Mouse (Mus musculus): ENCODE results near the gene Gldc.

Gldc gene

DNA sequence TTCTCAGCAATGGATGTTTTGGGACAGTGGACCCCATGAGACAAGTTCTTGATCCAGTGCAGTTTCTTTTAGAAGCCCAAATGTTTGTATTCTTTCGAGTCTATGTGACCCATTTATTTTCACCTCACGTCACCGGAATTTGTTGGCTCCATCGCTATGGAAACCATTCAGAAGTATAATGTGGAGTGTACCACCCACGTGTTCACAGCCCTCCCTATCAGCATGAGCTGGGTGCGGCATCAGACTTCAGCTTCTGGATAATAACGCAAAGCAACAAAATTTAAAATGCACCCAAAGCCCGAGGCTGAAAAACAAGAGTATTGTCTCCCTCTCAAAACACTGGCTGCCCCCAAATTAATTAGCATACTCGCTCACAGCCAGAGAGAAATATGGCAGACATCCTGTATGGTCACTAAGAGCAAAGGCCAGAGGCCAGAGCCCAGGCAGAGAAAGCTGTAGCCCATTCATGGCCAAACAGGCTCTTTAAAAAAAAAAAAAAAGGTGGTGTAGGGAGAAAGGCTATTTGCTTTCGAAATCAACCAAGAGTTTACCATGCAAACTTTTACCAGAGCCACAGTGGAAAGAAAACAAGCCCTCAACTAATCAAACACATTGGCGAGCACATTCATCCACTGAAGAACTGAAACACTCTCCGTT is 18.1 kb downstream of the Gldc start:
- no peak for DNase-seq

DNA sequence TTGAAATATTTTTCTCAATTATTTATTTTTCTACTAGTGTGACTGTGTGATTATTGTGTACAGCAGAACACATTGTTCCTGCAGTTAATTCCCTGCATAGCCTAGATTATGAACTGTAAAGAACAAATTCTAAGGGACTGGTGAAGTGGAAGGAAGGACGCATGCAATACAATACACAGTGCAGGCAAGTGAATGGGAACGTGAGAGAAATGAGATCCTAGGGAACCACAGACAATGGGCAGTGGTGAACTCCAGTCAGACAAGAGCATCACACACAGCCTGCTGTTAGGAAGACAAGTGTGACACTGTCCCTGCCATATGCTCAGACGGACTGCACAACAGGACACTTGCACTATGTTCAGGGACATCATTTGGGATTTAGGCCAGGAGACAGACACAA is 21.5 kb downstream of the Gldc start:
- peak in 1 of 2 experiments; percentile 36 for DNase-seq

DNA sequence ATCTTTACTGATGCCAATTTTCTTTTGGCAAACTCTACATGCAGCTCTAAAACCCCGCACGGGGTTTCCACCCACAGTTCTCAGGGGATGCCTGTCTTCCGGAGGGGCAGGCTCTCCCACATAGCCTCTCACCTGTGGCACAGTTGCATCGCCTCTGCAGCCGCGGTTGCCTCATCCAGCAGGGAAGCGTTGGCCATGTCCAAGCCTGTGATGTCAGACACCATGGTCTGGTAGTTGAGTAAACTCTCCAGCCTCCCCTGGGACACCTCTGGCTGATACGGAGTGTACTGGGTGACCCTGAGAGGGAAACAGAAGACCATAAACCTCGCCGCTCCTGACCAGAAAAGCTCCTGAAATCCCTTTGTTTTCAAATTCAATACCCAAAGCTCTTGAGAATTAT is 23.9 kb downstream of the Gldc start:
- no peak for DNase-seq

DNA sequence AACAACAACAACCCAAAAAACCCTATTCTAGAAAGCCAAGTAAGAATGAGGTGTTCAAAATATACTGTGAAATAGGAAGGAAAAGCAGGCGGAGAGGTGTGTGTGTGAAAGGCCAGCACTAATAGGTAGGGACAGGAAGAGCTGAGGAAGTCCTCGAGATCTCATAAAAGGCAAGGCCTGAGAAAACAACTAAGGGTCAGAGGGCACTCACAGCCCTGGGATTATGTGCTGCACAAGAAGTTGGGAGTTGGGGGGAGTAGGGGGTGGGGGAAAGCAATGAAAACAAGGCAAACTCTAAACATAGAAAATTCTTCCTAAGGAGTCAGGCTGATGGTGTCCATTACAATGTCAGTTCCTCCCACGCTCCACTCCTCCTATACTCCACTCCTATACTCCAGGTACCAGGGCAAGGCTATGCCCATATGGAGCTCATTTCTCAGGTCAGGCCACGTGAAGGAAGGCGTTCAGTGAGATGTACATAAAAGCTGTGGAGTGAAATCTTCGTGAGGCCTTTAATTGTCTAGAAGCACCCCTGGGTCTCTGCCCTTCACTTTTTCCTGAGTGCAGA is 25.9 kb downstream of the Gldc start:
- no peak for DNase-seq

DNA sequence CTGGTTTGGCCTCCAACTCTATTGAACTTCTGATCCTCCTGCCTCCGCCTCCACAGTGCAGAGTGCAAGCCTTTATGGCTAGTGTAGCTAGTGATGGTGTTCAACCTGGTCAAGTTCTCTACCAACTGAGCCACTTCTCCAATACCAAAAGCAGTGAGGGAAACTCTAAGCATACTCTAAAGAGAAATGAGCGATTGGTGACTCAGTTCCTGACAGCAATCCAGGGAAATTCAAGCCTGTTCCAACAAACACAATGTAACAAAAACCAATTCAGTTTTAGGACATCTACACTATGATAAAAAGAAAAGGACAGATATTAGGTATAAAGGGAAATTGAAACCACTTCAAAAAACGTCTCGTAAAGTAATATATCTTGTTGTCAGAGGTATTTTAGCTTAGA is 27.9 kb downstream of the Gldc start:
- no peak for DNase-seq

DNA sequence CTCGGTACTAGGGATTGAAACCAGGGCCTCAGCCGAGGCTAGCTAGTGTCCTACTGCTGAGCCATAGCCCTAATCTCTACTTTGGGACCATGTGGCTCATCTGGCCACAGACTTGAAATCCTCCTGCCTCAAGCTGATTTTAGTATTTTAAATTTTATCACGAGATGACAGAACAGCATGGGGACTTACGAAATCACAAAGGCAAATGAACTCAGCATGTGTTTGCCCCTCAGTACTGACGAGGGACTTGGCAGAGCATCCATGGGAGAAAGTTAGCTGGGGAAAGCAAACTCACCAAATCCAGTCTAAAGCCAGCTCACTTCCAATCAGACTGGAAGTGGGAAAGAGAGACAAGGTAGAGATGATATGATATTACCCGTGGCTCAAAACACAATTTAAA is 28.5 kb downstream of the Gldc start:
- DNase-seq: no peak

DNA sequence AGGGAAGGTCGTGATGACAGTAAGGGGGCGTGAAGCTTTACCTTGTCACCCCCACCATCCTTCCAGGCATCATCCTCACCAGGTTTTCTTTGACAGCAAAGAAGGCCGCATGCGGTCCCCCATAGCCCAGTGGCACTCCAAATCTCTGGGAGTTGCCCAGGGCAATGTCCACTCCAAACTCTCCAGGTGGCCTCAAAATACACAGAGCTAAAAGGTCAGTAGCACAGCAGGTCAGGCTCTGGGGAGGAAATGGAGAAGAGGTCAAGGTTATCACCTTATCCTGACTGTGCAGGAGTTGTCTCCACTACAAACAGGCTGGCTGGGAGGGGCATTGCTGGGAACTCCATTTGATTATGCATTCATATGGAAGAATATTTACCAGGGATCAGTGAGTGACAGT is 30.1 kb downstream of the Gldc start:
- no peak for DNase-seq

DNA sequence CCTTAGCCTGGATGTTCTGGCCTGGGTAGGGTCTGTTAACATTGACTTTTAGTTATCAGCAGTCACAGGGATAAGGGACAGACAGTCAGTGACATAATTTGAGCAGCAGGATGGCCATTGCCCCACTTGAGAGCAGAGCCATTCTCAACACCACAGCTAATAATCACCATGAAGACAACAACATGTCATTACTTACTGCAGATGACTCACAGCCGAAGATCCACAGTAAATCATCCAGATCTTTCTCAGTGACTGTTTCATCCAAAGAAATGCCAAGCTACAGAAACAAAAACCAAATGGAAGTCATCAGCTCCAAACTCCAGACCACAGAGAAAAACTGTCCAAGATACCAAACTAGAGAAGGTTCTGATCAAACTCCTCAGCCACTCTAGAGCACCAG is 38.9 kb downstream of the Gldc start:
- DNase-seq: no peak

DNA sequence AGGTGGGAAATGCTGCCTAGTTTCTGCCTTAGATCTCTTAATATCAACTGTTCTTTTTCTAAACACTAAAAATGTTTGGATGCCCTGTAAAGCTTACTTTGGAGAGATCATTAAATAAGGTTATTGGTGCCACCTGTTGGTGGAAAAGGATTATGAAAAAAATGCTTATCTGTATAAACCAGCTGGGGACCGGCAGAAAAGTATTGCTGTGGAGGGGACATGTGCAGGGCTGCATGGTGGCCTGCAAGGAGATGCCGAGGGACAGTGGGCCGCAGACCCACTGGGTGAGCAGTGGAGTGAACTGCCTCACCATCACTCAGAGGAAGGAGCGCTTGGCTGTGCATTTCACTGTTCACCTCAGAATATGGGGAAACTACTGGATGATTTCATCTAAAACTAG is 47.1 kb downstream of the Gldc start:
- DNase-seq: no peak

DNA sequence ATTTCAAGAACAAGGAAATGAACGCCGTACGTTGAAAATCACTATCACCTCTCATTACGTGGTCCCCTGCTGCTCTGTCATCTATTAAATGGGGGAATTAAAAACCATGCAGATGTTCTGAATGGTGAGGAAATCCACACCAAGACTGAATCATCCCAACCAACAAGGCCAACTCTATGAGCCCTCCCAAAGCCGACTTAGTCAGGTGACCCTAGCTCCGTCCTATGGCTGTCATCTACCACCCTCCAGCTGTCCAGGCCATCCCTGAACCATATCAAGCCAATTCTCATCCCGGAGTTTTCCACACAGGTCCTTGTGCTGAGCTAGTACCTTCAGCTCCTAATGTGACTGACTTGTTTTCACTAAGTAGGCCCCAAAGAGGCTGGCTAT is 49.6 kb downstream of the Gldc start:
- no peak for DNase-seq

DNA sequence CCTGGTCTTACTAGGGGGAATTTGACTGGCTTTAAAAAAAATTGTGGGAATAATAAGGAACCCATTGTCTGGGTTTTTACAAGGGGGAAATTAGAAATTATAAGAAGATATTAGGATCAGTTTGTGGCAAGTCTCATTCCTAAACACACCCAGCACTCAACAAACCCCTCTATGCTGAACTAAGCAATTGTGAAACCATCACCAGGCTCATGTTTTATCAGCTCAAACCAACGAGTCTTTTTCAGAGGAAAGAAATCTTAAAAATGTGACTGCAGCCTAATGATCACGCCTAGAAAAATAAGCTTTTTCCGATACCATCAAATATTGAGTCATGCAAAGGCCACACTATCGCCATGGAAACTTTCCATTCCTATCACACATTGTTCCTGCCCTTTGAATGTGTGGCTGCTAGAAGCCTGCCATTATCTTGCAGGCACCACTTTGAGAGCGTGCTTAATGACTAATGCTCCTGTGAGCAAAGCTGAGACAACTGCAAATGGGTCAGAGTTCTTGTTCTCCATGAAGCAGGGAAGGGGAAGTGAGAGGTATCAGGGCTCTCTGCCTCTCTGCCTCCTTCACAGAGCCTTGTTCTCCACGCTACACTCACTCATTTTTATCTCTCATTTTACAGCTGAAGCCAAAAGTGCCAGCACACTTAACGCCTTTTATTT is 50.1 kb downstream of the Gldc start:
- no peak for DNase-seq

DNA sequence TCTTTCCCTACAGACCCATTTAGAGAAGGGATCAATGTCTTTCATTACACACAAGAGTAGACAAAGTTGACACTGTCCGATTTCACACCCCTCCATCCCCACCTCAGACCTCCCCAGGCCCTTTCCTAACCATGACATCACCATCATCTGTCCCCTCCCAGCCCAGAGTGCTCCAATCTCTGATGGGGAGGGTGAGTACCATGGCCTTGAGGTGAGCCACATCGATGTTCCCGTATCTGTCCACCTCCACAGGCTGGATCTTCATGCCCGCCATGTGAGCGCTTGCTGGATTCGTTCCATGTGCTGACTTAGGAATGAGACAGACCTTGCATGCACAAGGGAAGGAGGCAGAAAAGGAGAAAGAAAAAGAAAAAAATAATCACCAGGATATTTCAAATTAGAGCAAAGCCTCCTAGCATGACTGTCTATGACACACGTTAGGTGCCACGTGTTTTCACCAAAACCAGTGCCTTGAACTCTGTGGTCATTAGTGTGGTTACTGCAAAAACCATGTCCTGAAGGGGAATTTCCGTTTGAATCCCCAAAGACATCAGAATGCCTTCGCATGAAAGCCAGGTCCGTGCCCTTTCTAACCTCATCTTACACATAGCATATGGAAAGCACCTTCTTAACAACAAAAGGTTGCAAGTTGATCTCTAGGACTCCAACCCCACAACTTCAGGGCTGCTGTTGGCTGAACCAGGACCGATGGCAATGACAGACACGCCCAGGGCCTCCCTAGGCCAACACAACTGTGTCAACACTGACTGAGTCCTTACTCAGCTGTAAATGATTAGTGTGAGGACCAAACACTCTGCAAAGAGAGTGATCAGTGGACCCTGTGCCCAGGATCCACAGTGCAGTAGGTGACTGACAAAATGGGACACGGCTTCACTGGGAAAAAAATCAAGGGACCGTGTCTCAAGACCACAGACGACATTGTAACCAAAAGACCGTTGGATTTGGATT is 56.6 kb downstream of the Gldc start:
- DNase-seq: no peak

DNA sequence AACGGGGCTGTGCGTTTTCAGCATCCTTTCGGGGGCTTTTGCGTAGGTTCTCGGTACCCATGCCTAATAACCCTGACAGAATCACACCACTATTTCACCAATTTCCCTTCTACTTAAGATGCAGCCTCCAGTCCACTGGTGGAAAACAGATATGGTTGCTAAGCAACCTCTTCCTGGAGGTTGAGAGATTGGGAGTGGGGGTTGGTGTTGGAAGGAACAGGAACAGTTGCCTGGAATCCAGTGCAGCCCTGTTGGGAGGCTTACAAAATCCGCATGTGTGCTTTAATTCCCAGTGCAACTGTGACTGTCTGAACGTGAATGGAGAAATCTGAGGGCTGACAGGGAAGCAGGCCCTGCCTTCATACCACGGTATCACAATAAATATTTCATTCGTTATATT is 57.5 kb downstream of the Gldc start:
- no peak for DNase-seq

DNA sequence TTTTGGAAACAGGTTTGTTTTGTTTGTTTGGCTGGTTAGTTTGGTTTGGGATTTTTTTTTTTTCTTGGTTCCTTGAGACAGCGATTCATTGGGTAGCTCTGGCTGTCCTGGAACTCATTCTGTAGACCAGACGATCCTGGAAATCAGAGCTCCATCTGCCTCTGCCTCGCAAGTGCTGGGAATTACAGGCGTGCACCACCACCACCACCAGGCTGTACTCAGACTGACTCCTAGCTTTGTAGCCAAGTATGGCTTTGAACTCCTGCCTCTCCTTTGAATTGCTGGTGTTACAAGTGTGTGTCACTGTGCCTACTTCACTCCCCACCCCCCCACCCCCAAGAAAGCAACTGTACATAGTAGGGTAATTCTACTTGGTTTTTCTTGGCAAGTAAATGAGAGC is 58.0 kb downstream of the Gldc start:
- DNase-seq: no peak

DNA sequence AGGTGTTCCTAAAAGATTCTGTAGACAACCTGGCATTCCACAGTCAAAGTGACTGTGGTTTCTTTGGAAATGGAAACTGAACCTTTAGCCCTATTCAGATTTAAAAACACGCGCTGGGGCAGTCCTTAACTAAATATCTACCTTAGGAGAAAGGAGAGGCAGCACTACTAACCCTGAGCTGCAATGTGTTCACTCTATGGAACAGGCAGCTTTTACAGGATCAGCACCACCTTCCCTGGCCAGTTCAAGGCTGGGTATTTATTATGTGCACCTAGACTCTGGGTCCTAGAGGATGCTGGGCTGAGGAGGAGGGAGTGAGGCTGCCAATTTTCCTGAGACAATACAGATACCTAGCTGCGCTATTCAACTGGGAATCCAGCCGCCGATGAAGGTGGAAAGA is 59.6 kb downstream of the Gldc start:
- no peak for DNase-seq

DNA sequence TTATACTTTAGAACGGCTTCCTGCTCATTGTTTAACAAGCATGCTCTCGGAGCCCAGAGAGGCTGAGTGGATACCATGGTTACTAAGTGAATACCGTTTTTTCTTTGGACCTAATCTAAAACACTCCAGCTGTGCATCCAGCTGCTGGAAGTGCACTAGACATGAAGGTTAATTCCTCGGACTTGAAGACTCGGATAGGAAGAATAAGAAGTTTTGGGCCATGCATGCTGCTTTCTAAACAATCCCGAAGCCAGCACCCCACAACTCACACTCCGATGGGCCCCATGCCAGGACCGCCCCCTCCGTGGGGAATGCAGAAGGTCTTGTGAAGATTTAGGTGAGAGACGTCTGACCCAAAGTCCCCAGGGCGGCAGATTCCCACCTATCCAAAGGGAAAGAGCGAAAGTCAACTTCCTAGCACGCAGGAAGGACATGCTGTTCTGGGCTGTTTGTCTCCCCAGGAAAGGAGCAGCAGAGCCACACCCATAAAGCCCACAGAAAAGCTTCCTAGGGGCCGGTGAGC is 60.2 kb downstream of the Gldc start:
- peak in 1 of 2 experiments; percentile 26 for DNase-seq

DNA sequence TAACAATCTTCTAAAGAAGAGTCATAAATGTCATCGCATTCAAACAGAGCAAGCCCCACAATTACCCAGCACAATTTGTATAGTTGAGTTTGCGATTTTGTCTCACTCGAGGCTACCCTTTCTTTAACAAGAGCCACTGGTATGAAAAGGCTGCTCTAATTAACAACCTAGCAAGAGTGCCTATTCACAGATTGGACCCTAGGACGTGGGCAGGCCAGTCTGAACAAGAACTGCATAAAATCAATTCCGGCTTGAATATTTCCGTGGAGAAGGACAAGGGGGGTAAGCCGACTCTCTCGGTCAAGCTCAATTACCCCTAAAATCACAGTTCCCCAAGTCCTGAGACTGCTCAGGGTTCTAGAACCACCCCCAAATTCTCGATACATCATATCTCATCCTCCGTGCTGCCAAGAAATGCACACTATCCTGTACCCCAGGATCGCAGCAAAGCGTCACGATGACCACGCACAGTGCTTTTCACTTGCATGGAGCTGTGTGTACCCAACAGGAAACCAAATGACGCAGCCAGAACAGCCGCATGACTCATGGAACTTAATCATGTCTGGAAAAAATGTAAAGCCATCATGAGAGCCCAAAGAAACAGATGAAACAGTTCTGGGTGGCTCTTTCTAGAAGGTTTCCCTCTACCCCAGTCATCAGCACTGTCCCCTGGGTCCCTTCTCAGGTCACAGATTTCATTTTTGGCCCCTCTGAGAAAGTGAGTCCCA is 62.1 kb downstream of the Gldc start:
- no peak for DNase-seq

DNA sequence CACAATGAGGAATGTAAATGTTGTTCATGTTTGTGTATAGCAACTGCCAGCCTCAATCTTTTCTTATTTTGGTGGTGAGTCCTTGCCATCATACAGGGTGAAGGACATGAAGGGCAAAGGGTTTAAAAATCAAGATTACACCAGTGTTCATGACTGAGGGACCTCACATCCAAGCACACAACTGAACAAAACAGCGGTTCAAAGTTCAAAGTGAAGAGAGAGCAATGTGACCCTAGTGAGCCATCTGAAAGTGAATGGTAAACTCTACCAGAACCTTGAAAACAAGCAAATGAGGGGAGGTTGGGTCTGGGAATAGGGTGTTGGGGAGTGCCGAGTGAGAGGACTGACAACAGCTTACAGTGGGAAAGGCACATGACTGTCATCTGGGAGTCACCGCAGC is 63.8 kb downstream of the Gldc start:
- DNase-seq: no peak

DNA sequence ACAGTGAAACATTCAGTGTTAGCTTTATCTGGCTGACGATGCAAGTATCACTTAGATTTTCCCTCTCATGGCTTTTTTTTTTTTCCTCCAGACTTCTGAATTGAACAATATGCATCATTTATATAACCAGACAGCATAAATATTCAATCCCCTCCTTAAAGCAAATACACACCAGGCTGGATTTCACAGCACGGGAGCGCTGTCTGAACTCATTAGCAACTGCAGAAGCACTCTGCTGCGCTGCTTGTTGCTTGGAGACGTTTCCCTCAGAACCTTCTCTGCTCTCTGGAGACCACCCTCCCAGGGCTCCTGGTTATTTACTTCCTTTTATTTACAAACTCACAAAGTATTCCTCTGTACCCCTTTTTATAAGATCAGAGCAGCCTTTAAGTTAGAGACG is 66.1 kb downstream of the Gldc start:
- no peak for DNase-seq

DNA sequence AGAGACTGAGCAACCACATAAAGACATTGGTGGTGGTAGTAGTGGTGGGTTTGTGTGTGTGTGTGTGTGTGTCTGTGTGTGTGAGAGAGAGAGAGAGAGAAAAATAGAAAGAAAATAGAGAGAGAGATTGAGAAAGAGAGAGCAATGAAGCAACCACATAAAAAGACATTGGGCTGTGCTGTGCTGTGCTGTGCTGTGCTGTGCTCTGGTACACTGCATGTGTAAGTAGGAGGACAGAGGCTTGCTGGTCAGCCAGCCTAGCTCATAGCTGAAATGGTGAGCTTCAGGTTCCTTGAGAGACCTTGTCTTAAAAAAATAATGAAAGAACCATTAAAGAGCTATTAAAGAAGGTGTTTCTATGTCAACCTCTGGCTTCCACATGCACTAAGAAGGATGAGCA is 66.6 kb downstream of the Gldc start:
- no peak for DNase-seq

DNA sequence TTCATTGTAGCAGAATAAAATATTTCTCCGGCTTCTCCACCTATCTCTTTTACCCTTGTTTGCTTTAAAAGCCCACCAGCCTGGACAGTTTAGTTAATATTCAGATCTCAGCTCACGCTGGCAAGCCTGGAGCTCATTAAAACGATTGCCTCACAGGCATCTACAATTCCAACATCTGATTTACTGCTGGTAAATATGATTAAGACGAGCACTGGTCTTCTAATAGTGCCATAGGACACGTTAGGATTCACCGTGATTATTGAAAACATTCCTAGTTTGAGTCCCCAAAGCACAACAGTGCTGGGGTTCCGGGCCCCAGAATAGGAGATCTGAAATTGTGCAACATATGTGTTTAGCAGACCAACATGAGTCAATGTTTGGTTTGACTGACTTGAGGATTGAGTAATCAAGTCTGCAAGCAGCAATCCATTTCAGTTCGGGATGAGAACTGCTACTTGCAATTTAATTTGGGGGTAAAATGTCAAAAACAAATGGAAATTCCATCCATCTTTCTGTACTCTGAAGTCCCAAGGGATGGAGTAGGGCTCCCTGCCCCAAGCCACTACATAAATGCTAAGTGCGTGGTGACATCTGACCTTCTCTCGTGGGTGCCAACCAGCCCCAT is 67.9 kb downstream of the Gldc start:
- no peak for DNase-seq
